Mouse (Mus musculus): ENCODE results near the gene Grhl1. TPM values are rescaled to one million over a fixed set of nuclear protein-coding genes. Genes with fewer than 3 reads are reported as not detected.
"Not testable (repeated sequence)": the region's sequence is repeated elsewhere in the genome, so short reads cannot be mapped to it uniquely, and the experiment has no call there.

The Grhl1 gene
- polyA plus RNA-seq, 1 experiment: 0.43 TPM

DNA sequence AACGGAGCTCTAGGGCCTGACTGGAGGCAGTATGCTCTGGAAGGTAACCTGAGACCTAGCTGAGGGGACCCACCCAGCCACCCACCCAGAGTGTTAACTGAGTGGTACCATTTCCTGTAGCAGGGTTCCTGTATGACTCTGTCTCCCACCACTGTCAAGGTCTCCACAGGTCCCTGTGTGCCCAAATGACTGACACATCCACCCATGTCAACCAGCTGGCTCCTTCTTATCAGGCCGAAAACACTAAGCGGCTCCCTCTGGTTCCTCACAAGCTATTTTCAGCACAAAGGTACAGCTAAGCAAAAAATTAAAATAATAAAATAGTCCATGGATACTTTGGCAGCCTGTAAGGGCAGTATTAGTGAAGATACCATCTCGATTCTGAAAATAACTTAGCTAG, 62.1 kb downstream of the Grhl1 start:
- TF ChIP-seq GATA1 (IDR thresholded peaks at IDR 0.05; ENCODE audit: borderline replicate concordance, low read length) (no peak), FLI1 (IDR thresholded peaks at IDR 0.05; ENCODE audit: low read length) (no peak)
- Histone ChIP-seq H3K9me3 (no peaks in the 10 kb centered on the region), H3K4me3 (replicated peaks) (no peak overlapping the region), H3K4me1 (peaks cover 48% of the 10 kb centered on the region), H3K27me3 (replicated peaks) (peaks cover 6% of the 10 kb centered on the region), H3K36me3 (replicated peaks; ENCODE audit: low read length) (no peaks in the 10 kb centered on the region)

- TF ChIP-seq GATA1 (IDR thresholded peaks at IDR 0.05; ENCODE audit: borderline replicate concordance, low read length): no peak
- Histone ChIP-seq H3K4me1 (peaks cover 52% of the 10 kb centered on the region), H3K4me3 (replicated peaks) (no peak overlapping the region), H3K9me3 (no peaks in the 10 kb centered on the region), H3K27me3 (replicated peaks) (peaks cover 6% of the 10 kb centered on the region), H3K36me3 (replicated peaks; ENCODE audit: low read length) (no peaks in the 10 kb centered on the region)
Observed at GRCm38 (mm10) chr12:24634648-24635047, 62.6 kb downstream of the Grhl1 start.

DNA sequence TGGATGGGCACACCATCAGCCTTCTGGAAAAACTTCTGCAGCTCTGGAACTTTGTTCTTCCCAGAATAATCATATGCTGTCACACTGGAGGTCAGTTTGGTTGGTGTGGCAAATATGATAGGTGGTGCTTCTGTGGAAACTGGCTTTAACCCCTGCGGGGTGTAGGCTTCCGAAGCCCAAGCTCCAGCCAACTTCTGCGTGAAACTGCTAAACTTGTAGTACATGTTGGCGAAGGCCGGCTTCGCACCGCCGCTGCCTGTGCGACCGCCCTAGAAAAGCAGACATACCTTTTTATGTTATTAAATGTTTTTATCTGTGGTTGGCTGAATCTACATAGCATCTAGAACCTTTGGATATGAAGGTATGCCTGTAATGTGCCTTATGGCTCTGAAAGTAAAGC, 66.7 kb downstream of the Grhl1 start:
- not testable (repeated sequence) for H3K36me3 ChIP-seq (replicated peaks; ENCODE audit: low read length); H3K27me3 ChIP-seq (replicated peaks); H3K4me3 ChIP-seq (replicated peaks); H3K9me3 ChIP-seq
- H3K4me1 ChIP-seq: peaks cover 46% of the 10 kb centered on the region

DNA sequence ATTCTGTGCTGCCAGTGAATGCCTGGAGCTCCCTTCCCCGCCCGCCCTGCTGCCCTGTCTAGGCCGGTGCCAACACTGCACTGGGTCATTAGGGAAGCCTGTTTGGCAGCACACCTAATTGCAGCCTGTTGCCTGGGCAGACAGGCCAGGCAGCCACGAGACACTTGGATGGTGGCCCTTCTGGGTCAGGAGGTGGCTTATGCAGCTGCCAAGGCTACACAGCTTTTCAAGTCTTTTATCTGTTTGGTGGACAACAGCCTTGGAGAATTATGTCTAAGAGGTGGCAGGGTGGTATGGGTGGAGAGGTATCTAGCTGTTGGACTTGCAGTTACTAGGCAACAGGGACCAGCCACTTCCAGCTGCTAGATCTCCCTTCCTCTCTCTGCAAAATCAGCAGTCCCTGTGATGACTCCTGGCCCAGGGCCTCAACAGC, 70.3 kb downstream of the Grhl1 start:
- no peak overlapping the region for H3K4me3 ChIP-seq (replicated peaks)
- H3K36me3 ChIP-seq (replicated peaks; ENCODE audit: low read length): no peaks in the 10 kb centered on the region
- H3K4me1 ChIP-seq: peaks cover 44% of the 10 kb centered on the region
- H3K27me3 ChIP-seq (replicated peaks): no peaks in the 10 kb centered on the region
- H3K9me3 ChIP-seq: no peaks in the 10 kb centered on the region
- TF ChIP-seq FLI1 (IDR thresholded peaks at IDR 0.05; ENCODE audit: low read length): no peak
- TF ChIP-seq GATA1 (IDR thresholded peaks at IDR 0.05; ENCODE audit: borderline replicate concordance, low read length): no peak

DNA sequence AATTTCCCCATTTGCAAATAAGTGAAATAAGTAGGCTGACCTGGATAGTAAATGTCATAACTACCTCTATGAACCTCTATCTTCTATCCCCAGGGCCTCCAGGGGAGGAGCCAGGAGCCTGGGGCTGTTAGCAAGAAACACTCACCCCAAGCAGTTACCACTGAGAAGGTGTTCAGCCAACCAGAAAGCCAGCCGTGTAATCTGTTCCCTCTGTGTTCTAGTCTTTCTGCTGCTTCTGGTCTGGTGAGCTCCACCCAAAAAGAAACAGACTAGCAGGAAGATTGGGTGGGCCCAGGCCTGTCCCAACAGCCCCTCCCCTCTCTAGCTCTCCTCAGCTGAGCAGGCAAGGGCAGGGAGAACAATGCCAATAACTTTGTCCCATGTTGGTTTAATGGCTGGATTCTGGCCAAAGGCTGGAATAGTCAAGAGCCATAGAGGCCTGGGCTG, 72.1 kb downstream of the Grhl1 start:
- TF ChIP-seq GATA1 (IDR thresholded peaks at IDR 0.05; ENCODE audit: borderline replicate concordance, low read length) (no peak), FLI1 (IDR thresholded peaks at IDR 0.05; ENCODE audit: low read length) (no peak)
- H3K4me3 ChIP-seq (replicated peaks): no peak overlapping the region
- peaks cover 53% of the 10 kb centered on the region for H3K4me1 ChIP-seq

DNA sequence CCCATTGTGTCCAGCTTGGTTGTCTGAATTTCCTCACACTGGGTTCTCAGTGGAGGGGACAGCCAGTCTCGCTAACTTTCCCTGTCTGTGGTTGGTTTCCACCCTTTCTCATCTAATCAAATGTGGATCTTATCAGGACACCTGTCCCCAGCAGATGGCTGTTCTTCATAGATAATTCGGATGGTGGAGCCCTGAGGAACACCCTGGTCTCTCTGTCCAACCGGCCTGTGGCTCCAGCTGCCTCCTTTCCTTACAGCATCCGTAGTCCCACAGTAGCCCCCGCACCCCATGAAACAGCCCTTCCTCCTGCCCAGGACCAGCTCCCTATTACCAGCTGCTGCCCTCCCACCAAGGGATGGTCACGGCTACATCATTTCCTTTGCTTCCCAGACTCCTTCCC, 73.8 kb downstream of the Grhl1 start:
- TF ChIP-seq FLI1 (IDR thresholded peaks at IDR 0.05; ENCODE audit: low read length): no peak
- no peak for TF ChIP-seq GATA1 (IDR thresholded peaks at IDR 0.05; ENCODE audit: borderline replicate concordance, low read length)
- Histone ChIP-seq H3K4me1 (peaks cover 48% of the 10 kb centered on the region), H3K9me3 (no peaks in the 10 kb centered on the region), H3K27me3 (replicated peaks) (no peaks in the 10 kb centered on the region), H3K36me3 (replicated peaks; ENCODE audit: low read length) (no peaks in the 10 kb centered on the region), H3K4me3 (replicated peaks) (no peak overlapping the region)

More for the DNA sequence above, 72.1 kb downstream of the Grhl1 start:
- Histone ChIP-seq H3K27me3 (replicated peaks) (no peaks in the 10 kb centered on the region), H3K36me3 (replicated peaks; ENCODE audit: low read length) (no peaks in the 10 kb centered on the region), H3K9me3 (no peaks in the 10 kb centered on the region)

DNA sequence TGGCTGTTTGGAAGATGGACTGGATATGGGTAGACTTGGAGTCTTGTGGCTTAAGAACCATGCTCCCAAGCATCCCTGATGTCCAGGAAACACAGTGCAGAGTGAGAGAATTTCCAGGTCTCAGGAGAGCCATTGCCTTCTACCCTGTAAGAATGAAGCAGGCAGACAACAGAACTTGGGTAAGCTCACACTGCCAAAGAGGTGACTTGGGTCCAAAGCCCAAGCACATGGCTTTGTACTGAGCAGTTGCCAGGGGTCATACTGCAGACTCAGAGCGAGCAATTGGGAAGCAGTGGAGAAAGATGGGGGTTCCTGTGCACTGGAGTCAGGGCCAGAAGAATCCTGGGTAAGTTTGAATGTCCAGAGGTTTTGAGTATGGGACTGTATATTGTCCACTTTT, 76.0 kb downstream of the Grhl1 start:
- H3K4me1 ChIP-seq: peaks cover 50% of the 10 kb centered on the region
- H3K36me3 ChIP-seq (replicated peaks; ENCODE audit: low read length): no peaks in the 10 kb centered on the region
- TF ChIP-seq FLI1 (IDR thresholded peaks at IDR 0.05; ENCODE audit: low read length) (no peak), GATA1 (IDR thresholded peaks at IDR 0.05; ENCODE audit: borderline replicate concordance, low read length) (no peak)
- no peaks in the 10 kb centered on the region for H3K9me3 ChIP-seq
- no peaks in the 10 kb centered on the region for H3K27me3 ChIP-seq (replicated peaks)
- no peak overlapping the region for H3K4me3 ChIP-seq (replicated peaks)

DNA sequence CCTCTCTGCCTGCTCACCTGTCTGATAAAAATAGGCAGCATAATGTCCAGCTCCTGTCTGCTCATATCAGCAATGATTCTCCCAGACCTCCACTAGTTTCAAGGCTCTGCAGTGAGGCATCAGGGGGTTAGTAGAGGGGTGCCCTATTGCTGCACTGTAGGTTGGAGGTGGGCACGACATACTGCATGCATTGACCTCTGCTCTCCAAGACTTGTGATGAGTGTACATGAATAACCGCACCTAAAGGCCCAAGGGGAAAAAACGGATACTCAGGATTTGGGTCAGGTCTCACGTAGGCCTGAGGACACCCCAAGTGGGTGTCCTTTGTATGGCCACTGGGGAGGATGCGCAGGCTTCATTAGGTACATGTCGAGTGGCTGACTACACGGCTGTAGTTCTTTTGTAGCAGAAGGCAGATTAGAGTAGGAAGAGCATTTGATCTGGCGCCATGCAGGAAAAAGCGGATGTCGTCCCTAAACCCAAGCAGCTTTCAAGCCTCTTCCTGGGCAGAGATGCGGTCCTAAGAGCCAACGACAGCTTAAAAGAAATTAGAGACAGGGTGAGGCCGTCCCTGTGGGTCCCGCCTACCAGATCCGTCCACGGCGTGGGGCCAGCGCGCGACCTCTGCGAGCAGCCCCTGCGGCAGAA, 78.5 kb downstream of the Grhl1 start:
- Histone ChIP-seq H3K9me3 (no peaks in the 10 kb centered on the region), H3K27me3 (replicated peaks) (no peaks in the 10 kb centered on the region), H3K4me3 (replicated peaks) (peak overlapping the region; percentile 98), H3K36me3 (replicated peaks; ENCODE audit: low read length) (peaks cover 22% of the 10 kb centered on the region), H3K4me1 (peaks cover 57% of the 10 kb centered on the region)
- TF ChIP-seq GATA1 (IDR thresholded peaks at IDR 0.05; ENCODE audit: borderline replicate concordance, low read length) (no peak), FLI1 (IDR thresholded peaks at IDR 0.05; ENCODE audit: low read length) (no peak)

DNA sequence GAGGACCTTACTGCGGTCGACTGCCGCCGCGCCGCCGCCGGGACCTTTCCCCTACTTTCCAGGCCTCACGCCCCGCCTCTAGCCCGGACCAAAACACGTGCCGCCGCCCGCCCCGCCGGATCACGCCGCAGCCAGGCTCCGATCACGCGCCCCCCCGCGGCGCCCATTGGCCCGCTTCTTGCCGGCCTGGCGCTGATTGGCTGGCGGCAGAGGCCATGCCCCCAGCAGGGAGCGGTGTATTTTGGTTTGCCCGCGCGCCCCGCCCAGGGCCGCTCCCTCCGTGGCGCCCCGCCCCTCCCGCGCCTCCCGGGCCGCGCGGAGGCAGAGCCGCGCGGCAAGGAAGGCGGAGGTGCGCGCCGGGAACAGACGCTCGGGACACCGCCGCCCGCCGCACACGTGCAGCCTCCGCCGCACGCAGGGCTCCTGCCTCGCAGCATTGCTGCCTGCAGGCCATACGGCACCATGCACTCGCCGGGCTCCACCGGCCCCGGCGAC, 79.0 kb downstream of the Grhl1 start, which contains the start of gene Klf11:
Gene Klf11 (plus strand): TSS at position 212 of the 495 bp plus-strand sequence.
- Histone ChIP-seq H3K4me3 (replicated peaks) (peak within 1 kb of the TSS; percentile 98), H3K27me3 (replicated peaks) (no peaks in the 10 kb centered on the region), H3K36me3 (replicated peaks; ENCODE audit: low read length) (peaks cover 28% of the 10 kb centered on the region), H3K9me3 (no peaks in the 10 kb centered on the region), H3K4me1 (peaks cover 54% of the 10 kb centered on the region)
- TF ChIP-seq FLI1 (IDR thresholded peaks at IDR 0.05; ENCODE audit: low read length): no peak
- TF ChIP-seq GATA1 (IDR thresholded peaks at IDR 0.05; ENCODE audit: borderline replicate concordance, low read length): no peak

DNA sequence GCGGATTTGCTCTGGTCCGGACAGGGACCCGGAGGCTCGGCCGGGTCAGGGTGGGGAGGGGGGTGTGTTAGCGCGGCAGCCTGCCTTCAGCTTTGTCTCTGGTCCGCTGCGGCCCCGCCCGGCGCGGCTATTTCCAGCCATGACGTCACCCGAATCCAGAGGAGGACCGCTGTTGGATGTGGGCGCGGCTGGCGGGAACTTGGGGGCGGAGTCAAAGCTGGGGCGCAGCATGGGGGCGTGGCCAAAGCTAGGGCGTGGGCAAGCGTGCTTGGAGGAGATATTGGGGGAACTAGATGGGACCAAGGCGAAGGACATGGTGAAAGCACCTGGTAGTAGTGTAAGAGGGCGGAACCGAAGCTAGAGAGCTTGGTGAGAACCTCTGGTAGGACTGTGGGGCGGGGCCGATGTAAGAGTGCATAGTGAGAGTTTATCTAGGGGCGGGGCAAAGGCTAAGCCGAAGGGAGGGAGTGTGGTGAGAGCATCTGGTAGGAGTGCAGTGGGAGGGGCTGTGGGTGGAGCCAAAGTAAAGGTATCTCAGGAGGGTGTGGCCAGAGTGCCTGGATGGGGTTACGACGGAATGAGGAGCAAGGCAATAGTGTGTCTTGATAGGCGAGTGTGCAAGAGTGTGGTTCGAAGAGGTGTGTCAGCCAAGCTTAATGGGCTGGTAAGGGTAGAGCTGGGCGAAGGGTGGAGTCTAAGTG, 79.7 kb downstream of the Grhl1 start:
- Histone ChIP-seq H3K27me3 (replicated peaks) (no peaks in the 10 kb centered on the region), H3K9me3 (no peaks in the 10 kb centered on the region), H3K4me3 (replicated peaks) (peak overlapping the region; percentile 98), H3K4me1 (peaks cover 53% of the 10 kb centered on the region), H3K36me3 (replicated peaks; ENCODE audit: low read length) (peaks cover 35% of the 10 kb centered on the region)
- TF ChIP-seq GATA1 (IDR thresholded peaks at IDR 0.05; ENCODE audit: borderline replicate concordance, low read length) (no peak), FLI1 (IDR thresholded peaks at IDR 0.05; ENCODE audit: low read length) (no peak)
